ENCODE assay signal across 11 mouse cellular contexts in the genomic region with DNA sequence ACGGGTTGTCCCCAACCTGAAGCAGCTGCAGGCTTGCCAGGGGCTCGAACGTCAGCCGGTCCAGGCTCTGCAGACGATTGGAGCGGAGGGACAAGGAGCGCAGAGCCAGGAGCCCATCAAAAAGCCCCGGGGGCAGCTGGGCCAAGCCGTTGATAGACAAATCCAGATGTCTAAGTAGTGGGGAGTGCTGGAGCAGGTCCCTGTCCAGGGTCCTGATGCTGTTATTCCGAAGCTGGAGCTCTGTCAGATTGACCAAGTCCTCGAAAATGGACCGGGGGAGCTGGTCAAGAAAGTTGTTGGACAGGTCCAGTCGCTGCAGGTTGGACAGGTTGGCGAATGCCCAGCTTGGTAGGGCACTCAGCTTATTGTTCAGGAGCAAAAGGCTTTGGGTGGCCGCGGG. TPM values are rescaled to one million over a fixed set of nuclear protein-coding genes. Genes with fewer than 3 reads are reported as not detected.
DNase-seq lines count a peak whose midpoint lies in the region; ATAC-seq and TF ChIP-seq lines count a peak whose summit lies in the region.
"Had no signal": no experiment of that assay in that cellular context is flagged by ENCODE, and none has a peak within 500 bp of the region (broad histone marks: within the 10 kb centered on the region; RNA-seq: fewer than 3 reads in every experiment).

No protein-coding gene starts in this region.

- TF ChIP-seq CTCF in forebrain, postnatal 0 days (IDR thresholded peaks at IDR 0.05; ENCODE audit: low read depth), result no peak

- H3K4me1 ChIP-seq in forebrain, postnatal 0 days (ENCODE audit: insufficient read depth), result no peaks in the 10 kb centered on the region
- H3K4me1 ChIP-seq: liver, embryonic 15.5 days had no signal

- no peaks in the 10 kb centered on the region for H3K9me3 ChIP-seq in forebrain, postnatal 0 days (ENCODE audit: low read length)
- H3K9me3 ChIP-seq: liver, embryonic 15.5 days had no signal

- no peak overlapping the region for H3K27ac ChIP-seq in forebrain, postnatal 0 days (ENCODE audit: low read depth, low read length)
- H3K27ac ChIP-seq: liver, embryonic 15.5 days had no signal

- H3K4me2 ChIP-seq in myocyte (ENCODE audit: low read depth), result no peak overlapping the region
- H3K4me2 ChIP-seq in forebrain, postnatal 0 days (ENCODE audit: low read depth), result no peak overlapping the region
- H3K4me2 ChIP-seq: liver, embryonic 15.5 days had no signal

- H3K36me3 ChIP-seq in myocyte (ENCODE audit: control insufficient read depth, insufficient read depth), result no peaks in the 10 kb centered on the region
- peaks cover 8% of the 10 kb centered on the region; the same call in 1 of the 2 replicates for H3K36me3 ChIP-seq in forebrain, postnatal 0 days (ENCODE audit: insufficient read depth)
- H3K36me3 ChIP-seq: liver, embryonic 15.5 days had no signal

- DNase-seq in kidney, adult 9 months, result peak; percentile 34
- no peak for DNase-seq in kidney, adult 18-20 months
- peak; percentile 76 for DNase-seq in ZHBTc4 (ENCODE audit: low read depth, low spot score)
- peak; percentile 56 for DNase-seq in hindlimb bud, embryonic 11.5 days (ENCODE audit: extremely low spot score, low read depth, low spot score)
- DNase-seq in layer of hippocampus, postnatal 14 days (ENCODE audit: low spot score in 2 of 2), result no peak
- no peak for DNase-seq in right cerebral cortex, postnatal 36 days (ENCODE audit: low spot score in 2 of 2)
- DNase-seq in forebrain, postnatal 0 days, result no peak
- DNase-seq: cerebellum, adult 2 months had no signal

- H3K4me3 ChIP-seq in myocyte, result no peak overlapping the region
- no peak overlapping the region for H3K4me3 ChIP-seq in forebrain, postnatal 0 days (ENCODE audit: low read depth, low read length)
- H3K4me3 ChIP-seq: liver, embryonic 15.5 days had no signal

- 57% methylated on average over 16 of the region's 16 CpGs for WGBS in forebrain, postnatal 0 days

- no peak overlapping the region for H3ac ChIP-seq in myocyte (ENCODE audit: control insufficient read depth, insufficient read length)

- no peak for ATAC-seq in forebrain, postnatal 0 days
- ATAC-seq: hindbrain, postnatal 0 days had no signal

- TF ChIP-seq POLR2A in myocyte (IDR thresholded peaks at IDR 0.05; ENCODE audit: insufficient read length, low read depth), result no peak

- H3K79me2 ChIP-seq in myocyte (ENCODE audit: control insufficient read depth, insufficient read depth), result no peaks in the 10 kb centered on the region

- H3K27me3 ChIP-seq in myocyte (ENCODE audit: control insufficient read depth, insufficient read depth, insufficient read length), result peaks cover 77% of the 10 kb centered on the region
- no peaks in the 10 kb centered on the region for H3K27me3 ChIP-seq in forebrain, postnatal 0 days (ENCODE audit: insufficient read depth, low read length)
- H3K27me3 ChIP-seq: liver, embryonic 15.5 days had no signal

- no peak overlapping the region for H3K9ac ChIP-seq in forebrain, postnatal 0 days
- H3K9ac ChIP-seq: liver, embryonic 15.5 days had no signal

TF ChIP-seq in myocyte, 11 proteins besides CTCF, POLR2A, EP300 and RAD21:
- no peak for TF ChIP-seq MYOG (IDR thresholded peaks at IDR 0.05; ENCODE audit: control insufficient read depth in 1 of 3, insufficient read depth in 1 of 3, insufficient read length in 2 of 3, low read depth in 2 of 3)
- TF ChIP-seq POLR2AphosphoS2 (IDR thresholded peaks at IDR 0.05; ENCODE audit: insufficient read length, low read depth), result no peak
- no peak for TF ChIP-seq MAX (IDR thresholded peaks at IDR 0.05; ENCODE audit: low read depth)
- TF ChIP-seq E2F4 (IDR thresholded peaks at IDR 0.05; ENCODE audit: insufficient read depth), result no peak
- no peak for TF ChIP-seq TCF3 (IDR thresholded peaks at IDR 0.05; ENCODE audit: insufficient read length, low read depth)
- TF ChIP-seq TCF12 (IDR thresholded peaks at IDR 0.05; ENCODE audit: insufficient read depth, poor library complexity, severe bottlenecking), result no peak
- no peak for TF ChIP-seq MYOD1 (IDR thresholded peaks at IDR 0.05; ENCODE audit: control insufficient read depth in 1 of 3, insufficient read length in 2 of 3, low read depth in 2 of 3)
- no peak for TF ChIP-seq CEBPB (IDR thresholded peaks at IDR 0.05; ENCODE audit: insufficient read depth, poor library complexity, severe bottlenecking)
- TF ChIP-seq REST (IDR thresholded peaks at IDR 0.05; ENCODE audit: insufficient read depth, insufficient read length), result peak; percentile 67

RNA-seq across cellular contexts. Expression of gene Lrtm2, which starts 10.1 kb away (rescaled TPM):
- 0.06 TPM for polyA plus RNA-seq in myocyte (2012; fragmentation: generic; extraction: Trizol)
- 10 to 100 TPM; 23.9 to 29.7 TPM for total RNA-seq in layer of hippocampus, postnatal 14 days (2021)
- total RNA-seq in forebrain, postnatal 0 days (2014; rRNA removed), result 12.8 and 17.8 TPM in 2 replicates
- polyA plus RNA-seq in forebrain, postnatal 0 days (2015; fragmentation: Nextera tagmentation; extraction: Ambion mirVana), result 8.8 and 12.7 TPM in 2 replicates

Comparison
In these comparisons a context has a peak if more than half of its experiments do, and no peak if none do; other contexts are left out.
1. DNase-seq: peak in kidney, adult 9 months (single experiment), ZHBTc4 (single experiment) and hindlimb bud, embryonic 11.5 days (single experiment); none in kidney, adult 18-20 months (single experiment), layer of hippocampus, postnatal 14 days (0 of 2), right cerebral cortex, postnatal 36 days (0 of 2) and forebrain, postnatal 0 days (single experiment).